Mouse (Mus musculus) ES-Bruce4 (cell line): Measurements from ENCODE around the gene Gm10570.

ENCODE experiments used
- CTCF ChIP-seq: IDR thresholded peaks from one replicate; pipeline ENCODE4 v1.8.1; 2011; ENCODE audit warnings: low read depth, low read length
- POLR2A ChIP-seq: IDR thresholded peaks from one replicate; pipeline ENCODE4 v1.8.1; 2011; ENCODE audit warnings: low read length; ENCODE audit not compliant: insufficient read depth

DNA sequence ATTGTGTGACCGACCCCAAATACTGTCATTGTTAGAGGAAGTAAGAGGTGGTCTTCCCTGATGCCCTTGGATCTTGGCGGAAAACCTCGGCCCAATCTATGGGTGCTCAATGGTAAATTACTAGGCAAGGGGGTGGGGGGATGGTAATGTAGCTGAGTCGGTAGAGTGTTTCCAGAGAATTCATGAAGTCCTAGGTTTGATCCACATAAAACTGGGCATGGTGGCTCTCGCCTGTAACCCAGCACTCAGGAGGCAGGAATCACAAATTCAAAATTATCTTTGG is 32.7 kb downstream of the Gm10570 start:
- TF ChIP-seq CTCF (no peak), POLR2A (no peak)
